Mouse (Mus musculus) embryonic facial prominence, embryonic 11.5 days (tissue): ENCODE data around the gene Cwc25. TPM values are rescaled to one million over a fixed set of nuclear protein-coding genes. Genes with fewer than 3 reads are reported as not detected.

Experiments used
- ATAC-seq: fragments of 200-750 bp; cut with Nextera tagmentation; replicated peaks from 2 replicates; pipeline ENCODE4 v1.8.0; 2017; ENCODE audit warnings: low read depth; ENCODE audit not compliant: insufficient number of reproducible peaks, low FRiP score, low TSS enrichment
- DNase-seq: peaks from one replicate; pipeline ENCODE4 v3.0.0-alpha.2; 2015; ENCODE audit warnings: low spot score
- H3K27ac ChIP-seq: fragments of 300-500 bp; sonication (generic); replicated peaks from 2 replicates; pipeline ENCODE4 v1.5.1; 2014; ENCODE audit warnings: mild to moderate bottlenecking, low read depth, low read length, control low read depth
- H3K27me3 ChIP-seq: fragments of 300-500 bp; sonication (generic); 2 replicates; pipeline ENCODE4 v1.6.1; 2014; ENCODE audit warnings: mild to moderate bottlenecking, low read length, moderate library complexity, mixed read lengths; ENCODE audit not compliant: control insufficient read depth, insufficient read depth
- H3K36me3 ChIP-seq: fragments of 300-500 bp; sonication (generic); replicated peaks from 2 replicates; pipeline ENCODE4 v1.6.1; 2014; ENCODE audit warnings: low read depth, mild to moderate bottlenecking, low read length, moderate library complexity, mixed read lengths; ENCODE audit not compliant: control insufficient read depth, insufficient read depth
- H3K4me1 ChIP-seq: fragments of 300-500 bp; sonication (generic); 2 replicates; pipeline ENCODE4 v1.6.1; 2014; ENCODE audit warnings: low read length, mixed read lengths; ENCODE audit not compliant: control insufficient read depth, insufficient read depth
- H3K4me2 ChIP-seq: fragments of 300-500 bp; sonication (generic); 2 replicates; pipeline ENCODE4 v1.6.1; 2014; ENCODE audit warnings: low read depth, mild to moderate bottlenecking, control low read depth, low read length, moderate library complexity
- H3K4me3 ChIP-seq: fragments of 300-500 bp; sonication (generic); 2 replicates; pipeline ENCODE4 v1.5.1; 2014; ENCODE audit warnings: low read depth, low read length, control low read depth
- H3K9ac ChIP-seq: fragments of 300-500 bp; sonication (generic); replicated peaks from 2 replicates; pipeline ENCODE4 v1.6.1; 2014; ENCODE audit warnings: mild to moderate bottlenecking, control low read depth, low read length
- H3K9me3 ChIP-seq: fragments of 300-500 bp; sonication (generic); replicated peaks from 2 replicates; pipeline ENCODE4 v1.6.1; 2016; ENCODE audit warnings: mild to moderate bottlenecking, low read length, inconsistent platforms, mixed read lengths; ENCODE audit not compliant: control insufficient read depth
- WGBS: fragments of 180-500 bp; shearing (Covaris S2); extraction: QIAGEN DNeasy Blood & Tissue Kit; methylation state at CpG from one replicate; pipeline ENCODE4 v1.1.7; 2014; 5-methylcytosine and 5-hydroxymethylcytosine counted together
- polyA plus RNA-seq: library from polyadenylated mRNA; unstranded; fragments of >200 nt; fragmentation: Nextera tagmentation; extraction: Ambion mirVana; gene quantifications from 2 replicates; pipeline ENCODE4 v1.2.1, GENCODE M21; 2014

The Cwc25 gene
- polyA plus RNA-seq, 1 experiment from 2014 or later: 13.1 TPM

- peaks cover 3% of the 10 kb centered on the region; the same call in 1 of the 2 replicates for H3K36me3 ChIP-seq
- no peak overlapping the region for H3K4me2 ChIP-seq
- H3K9me3 ChIP-seq: no peaks in the 10 kb centered on the region
- no peak overlapping the region for H3K4me3 ChIP-seq
- H3K9ac ChIP-seq: no peak overlapping the region
- H3K4me1 ChIP-seq: peaks cover under 1% of the 10 kb centered on the region; the same call in 1 of the 2 replicates
- WGBS: 72% methylated on average over 7 of the region's 7 CpGs
- no peak for DNase-seq
- no peak for ATAC-seq
- H3K27me3 ChIP-seq: no peaks in the 10 kb centered on the region
- H3K27ac ChIP-seq: no peak overlapping the region
Measured at GRCm38 (mm10) chr11:97728730-97729129, 37.6 kb downstream of the Cwc25 start.

GRCm38 (mm10) chr11:97728311-97728710 lies 38.0 kb downstream of the Cwc25 start:
- Histone ChIP-seq H3K4me3 (no peak overlapping the region), H3K4me1 (no peaks in the 10 kb centered on the region), H3K9ac (no peak overlapping the region), H3K27me3 (no peaks in the 10 kb centered on the region), H3K9me3 (no peaks in the 10 kb centered on the region), H3K36me3 (peaks cover 3% of the 10 kb centered on the region; the same call in 1 of the 2 replicates), H3K27ac (no peak overlapping the region), H3K4me2 (no peak overlapping the region)
- no peak for ATAC-seq
- WGBS: 65% methylated on average over 7 of the region's 7 CpGs
- no peak for DNase-seq

- no peak for ATAC-seq
- no peaks in the 10 kb centered on the region for H3K4me1 ChIP-seq
- no peaks in the 10 kb centered on the region; the same call in 1 of the 2 replicates for H3K9me3 ChIP-seq
- 80% methylated on average over 7 of the region's 7 CpGs for WGBS
- H3K36me3 ChIP-seq: peaks cover 22% of the 10 kb centered on the region
- H3K4me3 ChIP-seq: no peak overlapping the region
- H3K27ac ChIP-seq: no peak overlapping the region
- no peak overlapping the region for H3K4me2 ChIP-seq
- DNase-seq: no peak
- H3K9ac ChIP-seq: no peak overlapping the region
- H3K27me3 ChIP-seq: no peaks in the 10 kb centered on the region
Measured at GRCm38 (mm10) chr11:97723709-97724108, 42.6 kb downstream of the Cwc25 start.

GRCm38 (mm10) chr11:97721338-97721737 lies 45.0 kb downstream of the Cwc25 start:
- WGBS: 96% methylated on average over 4 of the region's 4 CpGs
- H3K4me1 ChIP-seq: no peaks in the 10 kb centered on the region
- H3K27me3 ChIP-seq: no peaks in the 10 kb centered on the region
- peaks cover 18% of the 10 kb centered on the region for H3K36me3 ChIP-seq
- DNase-seq (no peak), ATAC-seq (no peak)
- H3K27ac ChIP-seq: no peak overlapping the region
- H3K4me3 ChIP-seq: no peak overlapping the region
- no peak overlapping the region for H3K9ac ChIP-seq
- no peak overlapping the region for H3K4me2 ChIP-seq
- no peaks in the 10 kb centered on the region; the same call in 1 of the 2 replicates for H3K9me3 ChIP-seq

GRCm38 (mm10) chr11:97719041-97719440 lies 47.3 kb downstream of the Cwc25 start:
- Histone ChIP-seq H3K36me3 (peaks cover 18% of the 10 kb centered on the region), H3K27ac (no peak overlapping the region), H3K4me2 (no peak overlapping the region), H3K9me3 (no peaks in the 10 kb centered on the region; the same call in 1 of the 2 replicates), H3K27me3 (no peaks in the 10 kb centered on the region), H3K4me1 (no peaks in the 10 kb centered on the region), H3K4me3 (no peak overlapping the region), H3K9ac (no peak overlapping the region)
- no peak for DNase-seq
- 86% methylated on average over 4 of the region's 4 CpGs for WGBS
- ATAC-seq: no peak

- DNase-seq (no peak), ATAC-seq (no peak)
- H3K4me1 ChIP-seq: no peaks in the 10 kb centered on the region
- no peaks in the 10 kb centered on the region; the same call in 1 of the 2 replicates for H3K9me3 ChIP-seq
- no peak overlapping the region for H3K4me3 ChIP-seq
- H3K27me3 ChIP-seq: no peaks in the 10 kb centered on the region
- H3K27ac ChIP-seq: no peak overlapping the region
- H3K36me3 ChIP-seq: peaks cover 18% of the 10 kb centered on the region
- H3K4me2 ChIP-seq: no peak overlapping the region
- WGBS: 77% methylated on average over 15 of the region's 15 CpGs
- no peak overlapping the region for H3K9ac ChIP-seq
Measured at GRCm38 (mm10) chr11:97718281-97718860, 48.0 kb downstream of the Cwc25 start.

- ATAC-seq: no peak
- WGBS: 87% methylated on average over 26 of the region's 26 CpGs
- no peak overlapping the region for H3K27ac ChIP-seq
- no peaks in the 10 kb centered on the region for H3K27me3 ChIP-seq
- no peak overlapping the region for H3K4me3 ChIP-seq
- H3K9ac ChIP-seq: no peak overlapping the region
- no peaks in the 10 kb centered on the region; the same call in 1 of the 2 replicates for H3K9me3 ChIP-seq
- DNase-seq: no peak
- H3K36me3 ChIP-seq: peaks cover 22% of the 10 kb centered on the region
- H3K4me1 ChIP-seq: no peaks in the 10 kb centered on the region
- H3K4me2 ChIP-seq: no peak overlapping the region
Measured at GRCm38 (mm10) chr11:97717369-97718280, 48.7 kb downstream of the Cwc25 start.

GRCm38 (mm10) chr11:97716021-97716420 lies 50.3 kb downstream of the Cwc25 start:
- Histone ChIP-seq H3K27me3 (no peaks in the 10 kb centered on the region), H3K36me3 (peaks cover 14% of the 10 kb centered on the region; the same call in 1 of the 2 replicates), H3K4me1 (no peaks in the 10 kb centered on the region), H3K9ac (no peak overlapping the region), H3K27ac (no peak overlapping the region), H3K4me2 (no peak overlapping the region), H3K4me3 (no peak overlapping the region), H3K9me3 (no peaks in the 10 kb centered on the region)
- DNase-seq (no peak), ATAC-seq (no peak)
- WGBS: 90% methylated on average over 8 of the region's 8 CpGs
